Mouse (Mus musculus) E14TG2a.4 (cell line): ENCODE measurements at regions not wholly inside any gene's neighbourhood (a gene's known extent, or its start where the extent isn't known, plus 50 kb on each side); places are given as distances from the start of the nearest gene placed in this dataset.

Source experiments
- CTCF ChIP-seq: conservative IDR thresholded peaks from 2 replicates; pipeline ENCODE4 v1.5.1; 2014; ENCODE audit warnings: low read length
- NANOG ChIP-seq: IDR thresholded peaks from 2 replicates; pipeline ENCODE4 v1.6.1; 2014; ENCODE audit warnings: borderline replicate concordance, low read length, mixed read lengths
- POU5F1 ChIP-seq: IDR thresholded peaks from 2 replicates; pipeline ENCODE4 v1.6.1; 2014; ENCODE audit warnings: low read length, borderline replicate concordance

DNA sequence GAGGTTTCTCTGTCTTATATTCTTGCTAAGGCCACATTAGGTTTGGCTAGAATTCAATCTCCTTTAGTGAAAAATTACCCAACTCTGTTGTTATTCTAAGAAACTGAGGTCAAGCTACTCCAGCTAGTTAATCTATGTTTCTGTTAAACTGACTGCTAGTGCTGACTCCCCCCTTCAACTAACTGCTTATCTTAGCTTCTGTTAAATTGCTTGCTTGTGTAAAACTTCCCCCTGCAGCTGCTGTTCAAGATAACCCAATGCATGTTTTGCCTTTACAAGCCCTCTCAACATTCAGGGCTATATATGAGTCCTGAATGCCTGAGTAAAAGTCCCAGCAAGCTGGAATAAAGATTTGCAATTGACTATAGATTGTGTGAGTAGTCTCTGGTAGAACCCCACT lies 143.6 kb downstream of the Cd55b start:
- TF ChIP-seq CTCF: no peak
- TF ChIP-seq POU5F1: no peak
- TF ChIP-seq NANOG: no peak
